Mouse (Mus musculus) spleen, adult 2 months (tissue): Measurements from ENCODE around the gene Fstl5. TPM values are rescaled to one million over a fixed set of nuclear protein-coding genes. Genes with fewer than 3 reads are reported as not detected.

Experiments used
- DNase-seq, 2 experiments: peaks; one replicate each; pipeline versions ENCODE4 v3.0.0 to v3.0.0-alpha.2; 2012 to 2021; ENCODE audit warnings: low spot score in 2 of 2, low read depth in 1 of 2
- H3K27ac ChIP-seq: fragments of 200-500 bp; 2 replicates; pipeline ENCODE4 v1.5.1; 2012; ENCODE audit warnings: low read length, inconsistent platforms; ENCODE audit not compliant: insufficient read depth
- H3K27me3 ChIP-seq: fragments of 200-500 bp; 2 replicates; pipeline ENCODE4 v1.6.1; 2012; ENCODE audit warnings: mild to moderate bottlenecking, moderate library complexity, low read length, inconsistent platforms; ENCODE audit not compliant: control insufficient read depth, insufficient read depth
- H3K36me3 ChIP-seq: fragments of 200-500 bp; 2 replicates; pipeline ENCODE4 v1.6.1; 2012; ENCODE audit warnings: mild to moderate bottlenecking, low read length, inconsistent platforms; ENCODE audit not compliant: control insufficient read depth, insufficient read depth
- H3K4me1 ChIP-seq: fragments of 200-500 bp; 2 replicates; pipeline ENCODE4 v1.6.1; 2011; ENCODE audit warnings: inconsistent platforms; ENCODE audit not compliant: control insufficient read depth, insufficient read depth, insufficient read length
- H3K4me3 ChIP-seq: fragments of 200-500 bp; 2 replicates; pipeline ENCODE4 v1.5.1; 2011; ENCODE audit warnings: mild to moderate bottlenecking, inconsistent platforms; ENCODE audit not compliant: insufficient read depth, insufficient read length; ENCODE audit errors: extremely low read depth
- CTCF ChIP-seq: fragments of 200-500 bp; IDR thresholded peaks from 2 replicates; pipeline ENCODE4 v1.5.1; 2011; ENCODE audit warnings: mild to moderate bottlenecking, inconsistent platforms; ENCODE audit not compliant: insufficient read depth, insufficient read length, insufficient replicate concordance; ENCODE audit errors: extremely low read depth
- POLR2A ChIP-seq: fragments of 200-500 bp; IDR thresholded peaks from 2 replicates; pipeline ENCODE4 v1.6.1; 2011; ENCODE audit warnings: low read depth, low read length, inconsistent platforms
- WGBS: fragments of 180-500 bp; shearing (Covaris S2); methylation state at CpG from one replicate; pipeline ENCODE4 v1.1.7; 2018; 5-methylcytosine and 5-hydroxymethylcytosine counted together
- polyA plus RNA-seq: library from polyadenylated mRNA; depleted of rRNA; stranded (reverse); fragments of >200 nt; gene quantifications from 2 replicates; pipeline ENCODE4 v1.2.3, GENCODE M21; 2012

Fstl5 gene
- polyA plus RNA-seq, 1 experiment: not detected

GRCm38 (mm10) chr3:76620044-76620443 lies 546.0 kb downstream of the Fstl5 start:
- no peak for DNase-seq
- Histone ChIP-seq H3K4me3 (no peak overlapping the region), H3K4me1 (no peaks in the 10 kb centered on the region), H3K36me3 (no peaks in the 10 kb centered on the region), H3K27me3 (no peaks in the 10 kb centered on the region), H3K27ac (no peak overlapping the region)
- WGBS: 88% methylated on average over 1 of the region's 1 CpGs
- TF ChIP-seq POLR2A: no peak
- TF ChIP-seq CTCF: no peak

DNA sequence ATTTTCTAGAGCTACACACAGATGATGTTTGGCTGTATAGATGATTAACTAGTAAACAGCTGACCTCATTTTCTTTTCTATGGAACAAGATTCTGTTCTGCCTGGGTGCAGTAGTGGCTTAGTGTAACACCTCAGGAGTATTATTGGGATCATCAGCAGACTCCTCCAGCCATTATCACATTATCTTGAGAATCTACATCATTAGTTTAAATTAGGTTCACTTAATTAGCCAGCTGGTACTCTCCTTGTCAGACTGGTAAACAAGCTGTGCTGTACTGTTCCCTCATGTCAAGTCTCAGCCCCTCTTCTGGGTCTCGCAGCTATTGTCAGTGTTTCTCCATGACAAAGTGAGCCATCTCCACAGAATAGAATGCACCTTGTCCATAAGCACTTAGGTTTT lies 580.2 kb downstream of the Fstl5 start:
- Histone ChIP-seq H3K27me3 (no peaks in the 10 kb centered on the region), H3K36me3 (no peaks in the 10 kb centered on the region), H3K27ac (no peak overlapping the region), H3K4me1 (no peaks in the 10 kb centered on the region), H3K4me3 (no peak overlapping the region)
- no peak for DNase-seq
- 84% methylated on average over 1 of the region's 1 CpGs for WGBS
- TF ChIP-seq POLR2A: no peak
- no peak for TF ChIP-seq CTCF

GRCm38 (mm10) chr3:76670859-76671258 lies 596.8 kb downstream of the Fstl5 start:
- Histone ChIP-seq H3K36me3 (no peaks in the 10 kb centered on the region), H3K27me3 (no peaks in the 10 kb centered on the region), H3K4me3 (no peak overlapping the region), H3K27ac (no peak overlapping the region), H3K4me1 (no peaks in the 10 kb centered on the region)
- no peak for TF ChIP-seq POLR2A
- no peak for TF ChIP-seq CTCF
- no peak for DNase-seq
- 68% methylated on average over 5 of the region's 5 CpGs for WGBS

GRCm38 (mm10) chr3:76676006-76676405 lies 601.9 kb downstream of the Fstl5 start:
- Histone ChIP-seq H3K36me3 (no peaks in the 10 kb centered on the region), H3K27me3 (no peaks in the 10 kb centered on the region), H3K4me3 (no peak overlapping the region), H3K4me1 (no peaks in the 10 kb centered on the region), H3K27ac (no peak overlapping the region)
- TF ChIP-seq CTCF (no peak), POLR2A (no peak)
- WGBS: 85% methylated on average over 3 of the region's 3 CpGs
- DNase-seq: no peak

GRCm38 (mm10) chr3:76679853-76680545 lies 605.9 kb downstream of the Fstl5 start:
- H3K4me3 ChIP-seq: no peak overlapping the region
- H3K4me1 ChIP-seq: no peaks in the 10 kb centered on the region
- H3K27me3 ChIP-seq: no peaks in the 10 kb centered on the region
- TF ChIP-seq CTCF: no peak
- no peak for TF ChIP-seq POLR2A
- no peak for DNase-seq
- no peak overlapping the region for H3K27ac ChIP-seq
- H3K36me3 ChIP-seq: no peaks in the 10 kb centered on the region
- 76% methylated on average over 5 of the region's 5 CpGs for WGBS

DNA sequence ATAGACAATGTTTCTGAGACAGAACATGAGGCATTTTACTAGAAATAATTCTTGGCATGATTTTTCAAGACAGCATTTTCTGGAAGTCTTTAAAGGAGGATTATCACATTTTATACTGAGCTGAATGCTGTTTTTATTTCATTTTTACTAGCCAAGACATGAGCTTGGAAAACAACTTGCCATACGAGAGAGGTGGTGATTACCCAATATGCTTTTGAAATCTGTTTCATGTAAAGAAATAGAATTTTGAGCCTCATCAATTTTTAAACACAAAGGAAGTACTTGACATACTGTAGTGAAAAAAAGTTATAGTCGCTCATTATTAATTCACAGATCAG lies 606.4 kb downstream of the Fstl5 start:
- H3K4me1 ChIP-seq: no peaks in the 10 kb centered on the region
- 70% methylated on average over 2 of the region's 2 CpGs for WGBS
- TF ChIP-seq POLR2A (no peak), CTCF (no peak)

GRCm38 (mm10) chr3:76697134-76697629 lies 623.1 kb downstream of the Fstl5 start:
- Histone ChIP-seq H3K36me3 (no peaks in the 10 kb centered on the region), H3K4me1 (no peaks in the 10 kb centered on the region), H3K27me3 (no peaks in the 10 kb centered on the region), H3K27ac (no peak overlapping the region), H3K4me3 (no peak overlapping the region)
- TF ChIP-seq CTCF (no peak), POLR2A (no peak)
- no peak for DNase-seq
- 39% methylated on average over 1 of the region's 1 CpGs for whole genome bisulfite sequencing

More for the DNA sequence above, 606.4 kb downstream of the Fstl5 start:
- Histone ChIP-seq H3K27ac (no peak overlapping the region), H3K4me3 (no peak overlapping the region), H3K36me3 (no peaks in the 10 kb centered on the region), H3K27me3 (no peaks in the 10 kb centered on the region)
- DNase-seq: no peak
